Mouse (Mus musculus) G1E (cell line): Measurements from ENCODE around the gene N4bp3. TPM values are rescaled to one million over a fixed set of nuclear protein-coding genes. Genes with fewer than 3 reads are reported as not detected.

Experiments used
- ATAC-seq: 2 replicates; pipeline ENCODE4 v1.8.0; 2016; ENCODE audit warnings: mild to moderate bottlenecking; ENCODE audit not compliant: insufficient number of reproducible peaks, poor library complexity, low FRiP score, severe bottlenecking; ENCODE audit errors: extremely low read depth
- DNase-seq: peaks from one replicate; pipeline ENCODE4 v3.0.0; 2012; ENCODE audit warnings: low spot score
- H3K27me3 ChIP-seq: 2 replicates; pipeline ENCODE4 v1.6.1; 2012; ENCODE audit warnings: mild to moderate bottlenecking, low read length, inconsistent platforms; ENCODE audit not compliant: insufficient read depth
- H3K36me3 ChIP-seq: replicated peaks from 2 replicates; pipeline ENCODE3; 2012; ENCODE audit warnings: mild to moderate bottlenecking, inconsistent platforms
- H3K4me1 ChIP-seq: 2 replicates; pipeline ENCODE4 v1.6.1; 2012; ENCODE audit warnings: low read depth, low read length, inconsistent platforms, mixed read lengths; ENCODE audit not compliant: insufficient read depth
- H3K4me3 ChIP-seq: 2 replicates; pipeline ENCODE4 v1.5.1; 2012; ENCODE audit warnings: low read depth, mild to moderate bottlenecking, inconsistent platforms, low read length, moderate library complexity, mixed read lengths
- H3K9me3 ChIP-seq: replicated peaks from 2 replicates; pipeline ENCODE4 v1.6.1; 2012; ENCODE audit warnings: inconsistent platforms
- CTCF ChIP-seq: IDR thresholded peaks from 2 replicates; pipeline ENCODE4 v1.5.1; 2012; ENCODE audit warnings: low read depth, low read length, inconsistent platforms, mixed read lengths
- GATA1 ChIP-seq: IDR thresholded peaks from 2 replicates; pipeline ENCODE4 v1.6.1; 2012; ENCODE audit warnings: borderline replicate concordance, low read length, inconsistent platforms, mixed read lengths
- POLR2AphosphoS5 ChIP-seq: IDR thresholded peaks from 2 replicates; pipeline ENCODE4 v1.6.1; 2012; ENCODE audit warnings: low read depth, low read length, inconsistent platforms; ENCODE audit not compliant: insufficient replicate concordance
- TAL1 ChIP-seq: conservative IDR thresholded peaks from 2 replicates; pipeline ENCODE4 v1.6.1; 2012; ENCODE audit warnings: low read depth, low read length, inconsistent platforms, mixed read lengths
- polyA plus RNA-seq: library from polyadenylated mRNA; stranded (reverse); fragments of >175 nt; gene quantifications from 2 replicates; pipeline ENCODE4 v1.2.3, GENCODE M21; 2012
- total RNA-seq, 2 experiments: library from RNA; stranded (forward) in 1 of 2; stranded (reverse) in 1 of 2; fragments of 200-1000 nt in 1 of 2; fragments of >200 nt in 1 of 2; fragmentation: Nextera tagmentation in 1 of 2; gene quantifications; 2 replicates each; pipeline ENCODE4 v1.2.3; 2014 to 2017

Gene N4bp3
- total and polyA plus RNA-seq, 3 experiments, result 0.05 to 0.13 TPM; not detected in 1

- ATAC-seq (no peak; the same call in 1 of the 2 replicates), DNase-seq (no peak)
- no peak for TF ChIP-seq GATA1
- TF ChIP-seq POLR2AphosphoS5, result peak; percentile 71; the same call in 1 of the 2 replicates
- Histone ChIP-seq H3K36me3 (peaks cover 98% of the 10 kb centered on the region), H3K27me3 (no peaks in the 10 kb centered on the region), H3K9me3 (no peaks in the 10 kb centered on the region), H3K4me1 (peaks cover 60% of the 10 kb centered on the region), H3K4me3 (no peak overlapping the region)
Measured at GRCm38 (mm10) chr11:51594715-51595350, 55.8 kb downstream of the N4bp3 start.

GRCm38 (mm10) chr11:51593849-51594248 is 56.8 kb downstream of the N4bp3 start:
- no peak for ATAC-seq
- Histone ChIP-seq H3K9me3 (no peaks in the 10 kb centered on the region), H3K36me3 (peaks cover 98% of the 10 kb centered on the region), H3K4me3 (no peak overlapping the region), H3K27me3 (no peaks in the 10 kb centered on the region), H3K4me1 (peaks cover 63% of the 10 kb centered on the region)
- TF ChIP-seq POLR2AphosphoS5, result peak; percentile 73; the same call in 1 of the 2 replicates
- no peak for TF ChIP-seq TAL1
- no peak for DNase-seq

- peaks cover 97% of the 10 kb centered on the region for H3K36me3 ChIP-seq
- peak; percentile 72; the same call in 1 of the 2 replicates for TF ChIP-seq POLR2AphosphoS5
- TF ChIP-seq CTCF, result no peak
Measured at GRCm38 (mm10) chr11:51593368-51593767, 57.3 kb downstream of the N4bp3 start.

More at GRCm38 (mm10) chr11:51593368-51593767, 57.3 kb downstream of the N4bp3 start:
- ATAC-seq (no peak), DNase-seq (no peak)
- Histone ChIP-seq H3K4me3 (no peak overlapping the region), H3K4me1 (peaks cover 59% of the 10 kb centered on the region), H3K27me3 (no peaks in the 10 kb centered on the region), H3K9me3 (no peaks in the 10 kb centered on the region)

Other genes with a start within 250 kb of the N4bp3 start
- gene Phykpl, start 66.1 kb downstream of the N4bp3 start, total RNA-seq (2014; fragmentation: Nextera tagmentation), result 49.2 and 52.0 TPM in 2 replicates
- gene Phykpl, start 66.1 kb downstream of the N4bp3 start, total RNA-seq (2017), result 46.9 and 49.3 TPM in 2 replicates
- 11.0 and 12.6 TPM in 2 replicates for gene Phykpl, start 66.1 kb downstream of the N4bp3 start, polyA plus RNA-seq
- gene Hnrnpab, start 44.0 kb downstream of the N4bp3 start, total RNA-seq (2014; fragmentation: Nextera tagmentation), result 504 and 536 TPM in 2 replicates
- gene Hnrnpab, start 44.0 kb downstream of the N4bp3 start, total RNA-seq (2017), result 669 and 683 TPM in 2 replicates
- gene Hnrnpab, start 44.0 kb downstream of the N4bp3 start, polyA plus RNA-seq, result 1,141 and 1,394 TPM in 2 replicates
- gene Nhp2, start 31.1 kb downstream of the N4bp3 start, total RNA-seq (2014; fragmentation: Nextera tagmentation), result 73.2 and 91.1 TPM in 2 replicates
- gene Nhp2, start 31.1 kb downstream of the N4bp3 start, total RNA-seq (2017), result 136 and 139 TPM in 2 replicates
- 202 and 235 TPM in 2 replicates for gene Nhp2, start 31.1 kb downstream of the N4bp3 start, polyA plus RNA-seq
- 27.6 and 35.8 TPM in 2 replicates for gene Rmnd5b, start 14.9 kb downstream of the N4bp3 start, total RNA-seq (2014; fragmentation: Nextera tagmentation)
- 26.8 and 28.0 TPM in 2 replicates for gene Rmnd5b, start 14.9 kb downstream of the N4bp3 start, total RNA-seq (2017)
- 15.7 and 18.4 TPM in 2 replicates for gene Rmnd5b, start 14.9 kb downstream of the N4bp3 start, polyA plus RNA-seq
- gene D930048N14Rik, start 112 bp upstream of the N4bp3 start, total RNA-seq (2014; fragmentation: Nextera tagmentation), result not detected in 2 replicates
- 0.05 and 0.06 TPM in 2 replicates for gene D930048N14Rik, start 112 bp upstream of the N4bp3 start, total RNA-seq (2017)
- not detected in 2 replicates for gene D930048N14Rik, start 112 bp upstream of the N4bp3 start, polyA plus RNA-seq
- gene 0610009B22Rik, start 38.0 kb upstream of the N4bp3 start, total RNA-seq (2014; fragmentation: Nextera tagmentation), result 16.8 and 19.5 TPM in 2 replicates
- gene 0610009B22Rik, start 38.0 kb upstream of the N4bp3 start, total RNA-seq (2017), result 39.6 and 41.1 TPM in 2 replicates
- gene 0610009B22Rik, start 38.0 kb upstream of the N4bp3 start, polyA plus RNA-seq, result 2.4 and 2.8 TPM in 2 replicates
- gene Sec24a, start 112.8 kb upstream of the N4bp3 start, total RNA-seq (2014; fragmentation: Nextera tagmentation), result 35.7 and 40.9 TPM in 2 replicates
- gene Sec24a, start 112.8 kb upstream of the N4bp3 start, total RNA-seq (2017), result 7.7 and 8.2 TPM in 2 replicates
- 22.4 and 24.7 TPM in 2 replicates for gene Sec24a, start 112.8 kb upstream of the N4bp3 start, polyA plus RNA-seq
- gene Sar1b, start 112.8 kb upstream of the N4bp3 start, total RNA-seq (2014; fragmentation: Nextera tagmentation), result 103 and 125 TPM in 2 replicates
- 58.7 and 59.2 TPM in 2 replicates for gene Sar1b, start 112.8 kb upstream of the N4bp3 start, total RNA-seq (2017)
- gene Sar1b, start 112.8 kb upstream of the N4bp3 start, polyA plus RNA-seq, result 2.9 and 4.0 TPM in 2 replicates
- gene Jade2, start 206.8 kb upstream of the N4bp3 start, total RNA-seq (2014; fragmentation: Nextera tagmentation), result 8.4 and 8.8 TPM in 2 replicates
- gene Jade2, start 206.8 kb upstream of the N4bp3 start, total RNA-seq (2017), result 6.9 and 7.0 TPM in 2 replicates
- 12.9 and 13.7 TPM in 2 replicates for gene Jade2, start 206.8 kb upstream of the N4bp3 start, polyA plus RNA-seq